Mouse (Mus musculus) limb, embryonic 10.5 days (tissue): Measurements from ENCODE around the gene Sppl3. TPM values are rescaled to one million over a fixed set of nuclear protein-coding genes. Genes with fewer than 3 reads are reported as not detected.

Experiments
- DNase-seq: peaks from one replicate; pipeline ENCODE4 v3.0.0-alpha.2; 2017; ENCODE audit warnings: low spot score
- H3K27ac ChIP-seq: fragments of 300-500 bp; sonication (generic); 2 replicates; pipeline ENCODE4 v1.5.1; 2016; ENCODE audit warnings: mild to moderate bottlenecking
- H3K27me3 ChIP-seq: fragments of 300-500 bp; sonication (generic); 2 replicates; pipeline ENCODE4 v1.6.1; 2016; ENCODE audit warnings: low read depth, mild to moderate bottlenecking; ENCODE audit not compliant: poor library complexity, severe bottlenecking
- H3K36me3 ChIP-seq: fragments of 300-500 bp; sonication (generic); 2 replicates; pipeline ENCODE4 v1.6.1; 2016; ENCODE audit warnings: mild to moderate bottlenecking, moderate library complexity
- H3K4me1 ChIP-seq: fragments of 300-500 bp; sonication (generic); 2 replicates; pipeline ENCODE4 v1.6.1; 2016
- H3K4me3 ChIP-seq: fragments of 300-500 bp; sonication (generic); 2 replicates; pipeline ENCODE4 v1.5.1; 2016; ENCODE audit warnings: mild to moderate bottlenecking, moderate library complexity
- H3K9me3 ChIP-seq: fragments of 300-500 bp; sonication (generic); replicated peaks from 2 replicates; pipeline ENCODE4 v1.6.1; 2016; ENCODE audit warnings: mild to moderate bottlenecking
- WGBS: fragments of 180-500 bp; shearing (Covaris S2); methylation state at CpG from one replicate; pipeline ENCODE4 v1.1.7; 2016; 5-methylcytosine and 5-hydroxymethylcytosine counted together
- polyA plus RNA-seq: library from polyadenylated mRNA; unstranded; fragments of >200 nt; fragmentation: Nextera tagmentation; extraction: Ambion mirVana; gene quantifications from 2 replicates; pipeline ENCODE4 v1.2.1, GENCODE M21; 2016

Sppl3 gene
- polyA plus RNA-seq, 1 experiment from 2014 or later = 15.2 TPM

- WGBS = 86% methylated on average over 5 of the region's 5 CpGs
- no peak overlapping the region for H3K27ac ChIP-seq
- peaks cover 20% of the 10 kb centered on the region for H3K4me1 ChIP-seq
- H3K27me3 ChIP-seq = no peaks in the 10 kb centered on the region
- no peak for DNase-seq
- H3K36me3 ChIP-seq = no peaks in the 10 kb centered on the region
- no peaks in the 10 kb centered on the region for H3K9me3 ChIP-seq
- H3K4me3 ChIP-seq = no peak overlapping the region
These were observed 3.2 kb upstream of the Sppl3 start for GRCm38 (mm10) chr5:115007768-115008167.

- H3K27ac ChIP-seq = no peak overlapping the region
- no peaks in the 10 kb centered on the region for H3K9me3 ChIP-seq
- WGBS = 86% methylated on average over 7 of the region's 7 CpGs
- H3K27me3 ChIP-seq = no peaks in the 10 kb centered on the region
- H3K4me1 ChIP-seq = peaks cover 21% of the 10 kb centered on the region
- H3K4me3 ChIP-seq = no peak overlapping the region
- no peak for DNase-seq
- H3K36me3 ChIP-seq = no peaks in the 10 kb centered on the region
These were observed 2.6 kb upstream of the Sppl3 start for GRCm38 (mm10) chr5:115008307-115008706.

DNA sequence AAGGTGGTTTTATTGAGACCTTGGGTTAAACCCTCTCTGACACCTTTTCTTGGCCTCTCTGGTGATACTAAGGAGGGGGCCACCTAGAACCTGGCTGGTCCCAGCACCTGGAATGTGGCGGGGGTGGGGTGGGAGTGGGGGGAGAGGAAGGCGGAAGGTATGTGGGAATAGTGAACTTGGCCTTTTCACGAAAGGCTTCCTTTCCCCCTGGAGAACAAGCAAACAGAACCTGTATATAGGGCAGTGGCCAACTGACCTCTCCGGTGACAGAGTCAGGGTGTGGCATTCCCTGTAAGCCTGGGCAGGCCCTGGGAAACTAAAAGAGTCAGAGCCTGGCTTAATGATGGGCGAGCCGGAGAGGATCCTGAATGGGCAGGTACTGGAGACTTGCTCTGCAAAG is 1.8 kb upstream of the Sppl3 start:
- DNase-seq = no peak
- no peak overlapping the region for H3K4me3 ChIP-seq
- no peaks in the 10 kb centered on the region for H3K27me3 ChIP-seq
- WGBS = 87% methylated on average over 6 of the region's 6 CpGs
- H3K4me1 ChIP-seq = peaks cover 24% of the 10 kb centered on the region
- H3K27ac ChIP-seq = no peak overlapping the region
- no peaks in the 10 kb centered on the region for H3K36me3 ChIP-seq
- no peaks in the 10 kb centered on the region for H3K9me3 ChIP-seq

GRCm38 (mm10) chr5:115009961-115010360 is 976 bp upstream of the Sppl3 start:
- Histone ChIP-seq H3K4me1 (peaks cover 28% of the 10 kb centered on the region), H3K27ac (no peak overlapping the region), H3K4me3 (peak overlapping the region; percentile 100; the same call in 1 of the 2 replicates), H3K9me3 (no peaks in the 10 kb centered on the region), H3K36me3 (no peaks in the 10 kb centered on the region), H3K27me3 (no peaks in the 10 kb centered on the region)
- WGBS = 67% methylated on average over 3 of the region's 3 CpGs
- DNase-seq = no peak

- no peak for DNase-seq
- H3K27me3 ChIP-seq = no peaks in the 10 kb centered on the region
- WGBS = 4% methylated on average over 54 of the region's 57 CpGs
- no peaks in the 10 kb centered on the region for H3K36me3 ChIP-seq
- peak overlapping the region; percentile 98 for H3K27ac ChIP-seq
- no peaks in the 10 kb centered on the region for H3K9me3 ChIP-seq
- H3K4me3 ChIP-seq = peak overlapping the region; percentile 100
- peaks cover 28% of the 10 kb centered on the region for H3K4me1 ChIP-seq
These were observed 231 bp downstream of the Sppl3 start for GRCm38 (mm10) chr5:115011217-115011518.

DNA sequence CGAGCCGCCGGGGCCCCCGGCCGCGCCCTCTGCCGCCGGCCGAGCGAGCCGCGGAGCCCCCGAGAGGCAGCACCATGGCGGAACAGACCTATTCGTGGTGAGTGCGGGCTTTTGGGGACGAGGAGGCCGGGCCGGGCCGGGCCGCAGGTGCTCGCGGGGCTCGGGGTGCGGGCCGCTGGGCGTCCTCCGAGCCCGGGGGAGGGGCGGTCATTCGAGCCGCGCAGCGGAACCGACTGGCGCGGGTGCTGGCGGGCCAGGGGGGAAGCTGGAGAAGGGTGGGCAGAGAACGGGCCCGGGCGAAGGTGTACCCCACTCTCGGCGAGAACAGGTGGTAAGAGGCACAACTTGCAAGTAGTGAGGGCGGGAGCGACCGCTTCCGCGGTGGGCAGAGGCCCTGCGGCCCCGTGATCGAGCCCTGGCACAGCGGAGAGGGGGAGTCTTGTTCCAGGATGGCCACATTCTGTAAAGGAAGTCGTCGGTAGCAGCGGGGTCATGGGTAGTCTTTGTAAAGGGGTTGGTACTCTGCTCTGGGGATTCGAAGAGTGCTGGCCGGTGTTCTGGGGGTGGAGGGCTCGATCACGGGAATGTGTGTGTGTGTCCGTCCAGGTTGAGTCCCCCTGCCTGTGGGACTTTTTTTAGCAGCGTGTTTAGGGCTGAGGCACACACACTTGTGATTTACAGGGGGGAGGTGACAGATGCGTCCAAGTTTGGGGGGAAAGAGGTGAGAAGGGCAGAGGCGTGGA is 753 bp downstream of the Sppl3 start:
- Histone ChIP-seq H3K4me3 (peak overlapping the region; percentile 100), H3K36me3 (0 out of 2 replicates have a peak, but pooled peaks cover under 1% of the 10 kb centered on the region), H3K9me3 (no peaks in the 10 kb centered on the region), H3K27ac (peak overlapping the region; percentile 98), H3K4me1 (peaks cover 28% of the 10 kb centered on the region), H3K27me3 (no peaks in the 10 kb centered on the region)
- under 1% methylated on average over 63 of the region's 63 CpGs for WGBS
- DNase-seq = peak; percentile 71

- Histone ChIP-seq H3K9me3 (no peaks in the 10 kb centered on the region), H3K4me3 (0 out of 2 replicates have a peak overlapping the region, but pooled peaks have one; percentile 100), H3K27me3 (no peaks in the 10 kb centered on the region), H3K27ac (no peak overlapping the region), H3K4me1 (peaks cover 28% of the 10 kb centered on the region), H3K36me3 (0 out of 2 replicates have a peak, but pooled peaks cover 2% of the 10 kb centered on the region)
- no peak for DNase-seq
- 75% methylated on average over 3 of the region's 3 CpGs for WGBS
These were observed 2.5 kb downstream of the Sppl3 start for GRCm38 (mm10) chr5:115013436-115013835.

- Histone ChIP-seq H3K9me3 (no peaks in the 10 kb centered on the region), H3K4me3 (no peak overlapping the region), H3K36me3 (0 out of 2 replicates have a peak, but pooled peaks cover 2% of the 10 kb centered on the region), H3K4me1 (peaks cover 28% of the 10 kb centered on the region), H3K27me3 (no peaks in the 10 kb centered on the region), H3K27ac (no peak overlapping the region)
- no peak for DNase-seq
- WGBS = 76% methylated on average over 1 of the region's 1 CpGs
These were observed 3.6 kb downstream of the Sppl3 start for GRCm38 (mm10) chr5:115014570-115014969.

- 82% methylated on average over 4 of the region's 4 CpGs for WGBS
- Histone ChIP-seq H3K27ac (no peak overlapping the region), H3K9me3 (no peaks in the 10 kb centered on the region), H3K4me1 (peaks cover 27% of the 10 kb centered on the region), H3K36me3 (0 out of 2 replicates have a peak, but pooled peaks cover 2% of the 10 kb centered on the region), H3K4me3 (no peak overlapping the region), H3K27me3 (no peaks in the 10 kb centered on the region)
- DNase-seq = no peak
These were observed 4.2 kb downstream of the Sppl3 start for GRCm38 (mm10) chr5:115015121-115015520.

GRCm38 (mm10) chr5:115018270-115018669 is 7.3 kb downstream of the Sppl3 start:
- 71% methylated on average over 2 of the region's 2 CpGs for WGBS
- no peaks in the 10 kb centered on the region for H3K9me3 ChIP-seq
- no peak overlapping the region for H3K4me3 ChIP-seq
- no peak overlapping the region for H3K27ac ChIP-seq
- no peak for DNase-seq
- peaks cover 7% of the 10 kb centered on the region for H3K4me1 ChIP-seq
- H3K27me3 ChIP-seq = no peaks in the 10 kb centered on the region
- peaks cover 17% of the 10 kb centered on the region for H3K36me3 ChIP-seq

DNA sequence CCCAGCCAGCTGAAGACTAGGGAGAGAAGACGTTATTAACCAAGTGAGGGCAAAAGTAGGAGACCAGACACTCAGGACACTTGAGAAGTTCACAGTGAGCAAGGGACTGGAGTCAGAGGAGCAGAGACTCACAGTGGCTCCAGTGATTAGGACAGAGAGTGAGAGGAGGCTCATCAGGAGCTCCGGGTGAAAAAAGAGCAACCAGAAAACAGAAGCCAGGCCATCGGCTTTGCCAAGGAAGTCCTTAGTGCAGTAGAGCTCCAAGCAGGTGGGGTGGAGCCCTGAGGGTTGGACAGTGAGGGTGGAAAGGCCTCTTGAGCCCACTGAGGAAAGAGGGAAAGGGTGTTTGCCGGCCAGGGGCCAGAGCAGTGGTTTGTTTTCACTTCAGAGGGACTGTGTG is 7.9 kb downstream of the Sppl3 start:
- Histone ChIP-seq H3K4me1 (peaks cover 4% of the 10 kb centered on the region; the same call in 1 of the 2 replicates), H3K27ac (no peak overlapping the region), H3K27me3 (no peaks in the 10 kb centered on the region), H3K9me3 (no peaks in the 10 kb centered on the region), H3K4me3 (no peak overlapping the region), H3K36me3 (peaks cover 17% of the 10 kb centered on the region)
- DNase-seq = no peak
- 85% methylated on average over 4 of the region's 4 CpGs for WGBS

DNA sequence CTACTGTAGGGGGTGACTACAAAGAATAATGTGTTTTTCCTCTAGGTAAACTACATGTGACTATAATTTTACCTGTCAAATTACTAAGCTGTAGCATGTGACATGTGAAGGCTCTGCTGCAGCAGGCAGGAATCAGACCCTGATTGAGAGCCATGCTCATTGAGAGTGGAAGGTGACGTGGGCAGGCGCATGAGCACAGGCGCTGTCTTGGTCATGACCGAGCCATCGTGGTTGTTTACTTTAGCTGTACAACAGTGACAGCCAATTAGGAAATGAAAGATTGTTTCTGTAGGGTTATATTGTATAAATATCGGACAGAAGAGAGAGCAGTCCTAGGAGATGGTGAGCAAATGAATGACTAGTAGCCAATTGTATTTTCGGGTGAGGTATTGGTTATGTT is 11.1 kb downstream of the Sppl3 start:
- Histone ChIP-seq H3K27ac (no peak overlapping the region), H3K36me3 (peaks cover 15% of the 10 kb centered on the region), H3K4me3 (no peak overlapping the region), H3K9me3 (no peaks in the 10 kb centered on the region), H3K27me3 (no peaks in the 10 kb centered on the region), H3K4me1 (no peaks in the 10 kb centered on the region)
- no peak for DNase-seq
- 96% methylated on average over 7 of the region's 7 CpGs for WGBS

DNA sequence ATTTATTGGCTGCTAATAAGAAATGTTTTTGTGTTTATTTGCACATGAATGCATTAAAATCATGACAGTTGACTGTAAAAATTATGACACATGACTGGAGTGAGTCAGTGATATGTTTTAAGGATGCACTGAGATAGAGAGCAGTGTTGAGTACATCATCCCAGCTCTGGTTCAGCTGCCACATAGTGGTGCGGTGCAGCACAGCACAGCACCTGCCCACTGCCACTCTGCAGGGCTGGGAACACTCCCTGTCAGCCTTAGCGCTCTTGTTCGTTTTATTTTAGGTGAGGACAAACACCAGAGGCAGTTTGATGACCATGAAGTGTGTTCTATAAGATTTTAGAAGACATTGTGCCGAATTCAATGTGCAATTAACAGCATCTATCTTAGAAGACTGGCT is 15.2 kb downstream of the Sppl3 start:
- Histone ChIP-seq H3K9me3 (no peaks in the 10 kb centered on the region), H3K27ac (no peak overlapping the region), H3K36me3 (peaks cover 29% of the 10 kb centered on the region), H3K4me3 (no peak overlapping the region), H3K27me3 (no peaks in the 10 kb centered on the region), H3K4me1 (no peaks in the 10 kb centered on the region)
- 95% methylated on average over 4 of the region's 4 CpGs for WGBS
- no peak for DNase-seq

GRCm38 (mm10) chr5:115027109-115027508 is 16.2 kb downstream of the Sppl3 start:
- DNase-seq = no peak
- Histone ChIP-seq H3K36me3 (peaks cover 19% of the 10 kb centered on the region), H3K4me3 (no peak overlapping the region), H3K27ac (no peak overlapping the region), H3K4me1 (no peaks in the 10 kb centered on the region), H3K9me3 (no peaks in the 10 kb centered on the region), H3K27me3 (no peaks in the 10 kb centered on the region)
- 93% methylated on average over 3 of the region's 3 CpGs for WGBS
